Mouse (Mus musculus): ENCODE results near the gene Acp2. TPM values are rescaled to one million over a fixed set of nuclear protein-coding genes. Genes with fewer than 3 reads are reported as not detected.
A peak's percentile ranks its signal among the peaks of the same experiment; 100 is the strongest.

Gene Acp2
- polyA plus RNA-seq, 1 experiment: 24.7 TPM

GRCm38 (mm10) chr2:91194624-91195332, 7.9 kb upstream of the Acp2 start:
- TF ChIP-seq POLR2A (IDR thresholded peaks at IDR 0.05; ENCODE audit: low read depth, low read length) (peak; percentile 54; the same call in 1 of the 2 replicates), CTCF (IDR thresholded peaks at IDR 0.05; ENCODE audit: extremely low read depth, insufficient read length, insufficient replicate concordance, low read depth, low read length) (peak; percentile 71)
- Histone ChIP-seq H3K27ac (ENCODE audit: insufficient read depth, low read depth, low read length) (peak overlapping the region; percentile 90), H3K27me3 (ENCODE audit: control insufficient read depth, insufficient read depth, low read length) (no peaks in the 10 kb centered on the region), H3K4me1 (ENCODE audit: control insufficient read depth, insufficient read depth, insufficient read length, low read length) (peaks cover 12% of the 10 kb centered on the region), H3K36me3 (ENCODE audit: control insufficient read depth, insufficient read depth, low read length) (peaks cover 13% of the 10 kb centered on the region), H3K4me3 (ENCODE audit: low read depth, low read length) (peak overlapping the region; percentile 78)
- 3% methylated on average over 27 of the region's 27 CpGs for WGBS

- Histone ChIP-seq H3K4me3 (ENCODE audit: low read depth, low read length) (no peak overlapping the region), H3K27me3 (ENCODE audit: control insufficient read depth, insufficient read depth, low read length) (no peaks in the 10 kb centered on the region), H3K27ac (ENCODE audit: insufficient read depth, low read depth, low read length) (peak overlapping the region; percentile 74), H3K36me3 (ENCODE audit: control insufficient read depth, insufficient read depth, low read length) (peaks cover 4% of the 10 kb centered on the region), H3K4me1 (ENCODE audit: control insufficient read depth, insufficient read depth, insufficient read length, low read length) (peaks cover 12% of the 10 kb centered on the region; the same call in 1 of the 2 replicates)
- 73% methylated on average over 3 of the region's 3 CpGs for WGBS
- TF ChIP-seq CTCF (IDR thresholded peaks at IDR 0.05; ENCODE audit: extremely low read depth, insufficient read length, insufficient replicate concordance, low read depth, low read length): no peak
- TF ChIP-seq POLR2A (IDR thresholded peaks at IDR 0.05; ENCODE audit: low read depth, low read length): no peak
Observed at GRCm38 (mm10) chr2:91196577-91197001, 6.1 kb upstream of the Acp2 start.

GRCm38 (mm10) chr2:91198888-91199287, 3.8 kb upstream of the Acp2 start:
- TF ChIP-seq CTCF (IDR thresholded peaks at IDR 0.05; ENCODE audit: extremely low read depth, insufficient read length, insufficient replicate concordance, low read depth, low read length): no peak
- TF ChIP-seq POLR2A (IDR thresholded peaks at IDR 0.05; ENCODE audit: low read depth, low read length): no peak
- peaks cover 14% of the 10 kb centered on the region; the same call in 1 of the 2 replicates for H3K4me1 ChIP-seq (ENCODE audit: control insufficient read depth, insufficient read depth, insufficient read length, low read length)
- no peak overlapping the region for H3K27ac ChIP-seq (ENCODE audit: insufficient read depth, low read depth, low read length)
- 84% methylated on average over 3 of the region's 3 CpGs for WGBS
- no peaks in the 10 kb centered on the region for H3K27me3 ChIP-seq (ENCODE audit: control insufficient read depth, insufficient read depth, low read length)
- H3K4me3 ChIP-seq (ENCODE audit: low read depth, low read length): no peak overlapping the region
- no peaks in the 10 kb centered on the region for H3K36me3 ChIP-seq (ENCODE audit: control insufficient read depth, insufficient read depth, low read length)

- H3K36me3 ChIP-seq (ENCODE audit: control insufficient read depth, insufficient read depth, low read length): peaks cover 24% of the 10 kb centered on the region
- H3K4me3 ChIP-seq (ENCODE audit: low read depth, low read length): peak overlapping the region; percentile 71
- peak overlapping the region; percentile 55 for H3K27ac ChIP-seq (ENCODE audit: insufficient read depth, low read depth, low read length)
- TF ChIP-seq POLR2A (IDR thresholded peaks at IDR 0.05; ENCODE audit: low read depth, low read length) (no peak), CTCF (IDR thresholded peaks at IDR 0.05; ENCODE audit: extremely low read depth, insufficient read length, insufficient replicate concordance, low read depth, low read length) (no peak)
- no peaks in the 10 kb centered on the region for H3K27me3 ChIP-seq (ENCODE audit: control insufficient read depth, insufficient read depth, low read length)
- peaks cover 5% of the 10 kb centered on the region; the same call in 1 of the 2 replicates for H3K4me1 ChIP-seq (ENCODE audit: control insufficient read depth, insufficient read depth, insufficient read length, low read length)
- 10% methylated on average over 20 of the region's 20 CpGs for WGBS
Observed at GRCm38 (mm10) chr2:91202972-91203656, 429 bp downstream of the Acp2 start.

GRCm38 (mm10) chr2:91206254-91206775, 3.6 kb downstream of the Acp2 start:
- Histone ChIP-seq H3K27ac (ENCODE audit: insufficient read depth, low read depth, low read length) (peak overlapping the region; percentile 52; the same call in 1 of the 2 replicates), H3K27me3 (ENCODE audit: control insufficient read depth, insufficient read depth, low read length) (no peaks in the 10 kb centered on the region), H3K36me3 (ENCODE audit: control insufficient read depth, insufficient read depth, low read length) (peaks cover 51% of the 10 kb centered on the region), H3K4me3 (ENCODE audit: low read depth, low read length) (no peak overlapping the region), H3K4me1 (ENCODE audit: control insufficient read depth, insufficient read depth, insufficient read length, low read length) (peaks cover 5% of the 10 kb centered on the region; the same call in 1 of the 2 replicates)
- whole genome bisulfite sequencing: 90% methylated on average over 9 of the region's 9 CpGs
- no peak for TF ChIP-seq POLR2A (IDR thresholded peaks at IDR 0.05; ENCODE audit: low read depth, low read length)
- TF ChIP-seq CTCF (IDR thresholded peaks at IDR 0.05; ENCODE audit: extremely low read depth, insufficient read length, insufficient replicate concordance, low read depth, low read length): no peak

GRCm38 (mm10) chr2:91213311-91213710, 10.6 kb downstream of the Acp2 start:
- Histone ChIP-seq H3K4me3 (ENCODE audit: low read depth, low read length) (no peak overlapping the region), H3K4me1 (ENCODE audit: control insufficient read depth, insufficient read depth, insufficient read length, low read length) (no peaks in the 10 kb centered on the region), H3K27me3 (ENCODE audit: control insufficient read depth, insufficient read depth, low read length) (no peaks in the 10 kb centered on the region), H3K27ac (ENCODE audit: insufficient read depth, low read depth, low read length) (no peak overlapping the region), H3K36me3 (ENCODE audit: control insufficient read depth, insufficient read depth, low read length) (peaks cover 46% of the 10 kb centered on the region)
- no peak for TF ChIP-seq CTCF (IDR thresholded peaks at IDR 0.05; ENCODE audit: extremely low read depth, insufficient read length, insufficient replicate concordance, low read depth, low read length)
- no peak for TF ChIP-seq POLR2A (IDR thresholded peaks at IDR 0.05; ENCODE audit: low read depth, low read length)

GRCm38 (mm10) chr2:91217032-91217431, 14.3 kb downstream of the Acp2 start:
- Histone ChIP-seq H3K4me3 (ENCODE audit: low read depth, low read length) (no peak overlapping the region), H3K27ac (ENCODE audit: insufficient read depth, low read depth, low read length) (no peak overlapping the region), H3K36me3 (ENCODE audit: control insufficient read depth, insufficient read depth, low read length) (peaks cover 15% of the 10 kb centered on the region), H3K27me3 (ENCODE audit: control insufficient read depth, insufficient read depth, low read length) (no peaks in the 10 kb centered on the region), H3K4me1 (ENCODE audit: control insufficient read depth, insufficient read depth, insufficient read length, low read length) (no peaks in the 10 kb centered on the region)
- 43% methylated on average over 4 of the region's 4 CpGs for WGBS
- no peak for TF ChIP-seq POLR2A (IDR thresholded peaks at IDR 0.05; ENCODE audit: low read depth, low read length)
- no peak for TF ChIP-seq CTCF (IDR thresholded peaks at IDR 0.05; ENCODE audit: extremely low read depth, insufficient read length, insufficient replicate concordance, low read depth, low read length)

All from small intestine, adult 2 months (tissue).